Mouse (Mus musculus) cerebellum, adult 2 months (tissue): ENCODE data around the gene Spin1.

ENCODE experiments used
- CTCF ChIP-seq: fragments of 200-500 bp; IDR thresholded peaks from 2 replicates; pipeline ENCODE4 v1.5.1; 2011; ENCODE audit warnings: low read depth, mild to moderate bottlenecking, control low read depth, low read length, moderate library complexity, borderline replicate concordance; ENCODE audit not compliant: insufficient read depth
- POLR2A ChIP-seq: fragments of 200-500 bp; IDR thresholded peaks from 2 replicates; pipeline ENCODE4 v1.6.1; 2011; ENCODE audit warnings: low read length, control low read depth, borderline replicate concordance; ENCODE audit not compliant: insufficient read depth

DNA sequence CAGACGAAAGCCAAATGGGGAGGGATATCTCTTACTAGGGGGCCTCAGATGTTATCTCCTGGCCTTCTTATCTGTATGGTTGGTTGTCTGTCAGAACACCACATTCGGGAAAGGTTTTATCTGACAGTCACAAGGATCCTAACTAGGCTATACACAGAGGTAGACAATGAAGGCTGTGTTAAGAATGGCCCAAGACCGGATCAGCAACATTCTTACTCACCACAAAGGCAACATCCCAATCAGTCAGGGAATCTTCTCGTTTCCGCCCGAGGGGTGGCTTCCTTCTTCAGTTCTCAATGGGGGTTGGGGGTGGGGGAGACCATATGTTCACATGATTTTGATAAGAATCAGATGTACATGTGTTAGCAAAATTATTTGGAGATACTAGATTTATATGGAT, 37.7 kb upstream of the Spin1 start:
- TF ChIP-seq CTCF = no peak
- TF ChIP-seq POLR2A = no peak
